Mouse (Mus musculus) testis, adult 2 months (tissue): ENCODE data around the gene 1600014C23Rik.

Experiments used
- CTCF ChIP-seq: fragments of 200-500 bp; IDR thresholded peaks from 2 replicates; pipeline ENCODE4 v1.5.1; 2012; ENCODE audit warnings: low read depth, mild to moderate bottlenecking, inconsistent platforms, low read length, moderate library complexity; ENCODE audit not compliant: control insufficient read depth, insufficient read depth, insufficient replicate concordance
- POLR2A ChIP-seq: fragments of 200-500 bp; IDR thresholded peaks from 2 replicates; pipeline ENCODE4 v1.6.1; 2012; ENCODE audit warnings: low read depth, mild to moderate bottlenecking, inconsistent platforms, low read length, moderate library complexity; ENCODE audit not compliant: control insufficient read depth

GRCm38 (mm10) chr17:45718323-45718722, 15.3 kb downstream of the 1600014C23Rik start:
- TF ChIP-seq CTCF (peak; percentile 63; the same call in 1 of the 2 replicates), POLR2A (no peak)
